Mouse (Mus musculus) stomach, postnatal 0 days (tissue): Measurements from ENCODE around the gene Fgfr2. TPM values are rescaled to one million over a fixed set of nuclear protein-coding genes. Genes with fewer than 3 reads are reported as not detected.

ENCODE experiments used
- ATAC-seq: fragments of 200-750 bp; cut with Nextera tagmentation; 2 replicates; pipeline ENCODE4 v1.8.0; 2017; ENCODE audit not compliant: low FRiP score, low TSS enrichment
- DNase-seq: peaks from one replicate; pipeline ENCODE4 v3.0.0-alpha.2; 2016; ENCODE audit warnings: low spot score
- H3K27ac ChIP-seq: fragments of 300-500 bp; sonication (generic); replicated peaks from 2 replicates; pipeline ENCODE4 v1.5.1; 2014; ENCODE audit warnings: mild to moderate bottlenecking, control low read depth
- H3K27me3 ChIP-seq: fragments of 300-500 bp; sonication (generic); 2 replicates; pipeline ENCODE4 v1.6.1; 2014; ENCODE audit warnings: low read length; ENCODE audit not compliant: control insufficient read depth, insufficient read depth
- H3K36me3 ChIP-seq: fragments of 300-500 bp; sonication (generic); 2 replicates; pipeline ENCODE4 v1.6.1; 2014; ENCODE audit warnings: low read length, mixed read lengths; ENCODE audit not compliant: control insufficient read depth, insufficient read depth
- H3K4me1 ChIP-seq: fragments of 300-500 bp; sonication (generic); replicated peaks from 2 replicates; pipeline ENCODE4 v1.6.1; 2014; ENCODE audit warnings: antibody characterized with exemption; ENCODE audit not compliant: control insufficient read depth, insufficient read depth
- H3K4me2 ChIP-seq: fragments of 300-500 bp; sonication (generic); replicated peaks from 2 replicates; pipeline ENCODE4 v1.6.1; 2014; ENCODE audit warnings: low read depth, mild to moderate bottlenecking, control low read depth, moderate library complexity
- H3K4me3 ChIP-seq: fragments of 300-500 bp; sonication (generic); 2 replicates; pipeline ENCODE4 v1.5.1; 2014; ENCODE audit warnings: low read depth, low read length, control low read depth
- H3K9ac ChIP-seq: fragments of 300-500 bp; sonication (generic); 2 replicates; pipeline ENCODE4 v1.6.1; 2014; ENCODE audit warnings: mild to moderate bottlenecking, low read length, control low read depth, mixed read lengths
- H3K9me3 ChIP-seq: fragments of 300-500 bp; sonication (generic); 2 replicates; pipeline ENCODE4 v1.6.1; 2016; ENCODE audit warnings: low read length; ENCODE audit not compliant: control insufficient read depth
- CTCF ChIP-seq: IDR thresholded peaks from 2 replicates; pipeline ENCODE4 v1.5.1; 2016; ENCODE audit warnings: antibody characterized with exemption, low read depth, mild to moderate bottlenecking, moderate library complexity
- EP300 ChIP-seq: optimal IDR thresholded peaks from 2 replicates; pipeline ENCODE3; 2016; ENCODE audit warnings: antibody characterized with exemption
- WGBS: fragments of 180-500 bp; shearing (Covaris S2); extraction: QIAGEN DNeasy Blood & Tissue Kit; methylation state at CpG from one replicate; pipeline ENCODE4 v1.1.7; 2014; 5-methylcytosine and 5-hydroxymethylcytosine counted together
- polyA plus RNA-seq: library from polyadenylated mRNA; unstranded; fragments of >200 nt; fragmentation: Nextera tagmentation; extraction: Ambion mirVana; gene quantifications from 2 replicates; pipeline ENCODE4 v1.2.1, GENCODE M21; 2015

Fgfr2 gene
- polyA plus RNA-seq, 1 experiment from 2014 or later, result 60.8 TPM

DNA sequence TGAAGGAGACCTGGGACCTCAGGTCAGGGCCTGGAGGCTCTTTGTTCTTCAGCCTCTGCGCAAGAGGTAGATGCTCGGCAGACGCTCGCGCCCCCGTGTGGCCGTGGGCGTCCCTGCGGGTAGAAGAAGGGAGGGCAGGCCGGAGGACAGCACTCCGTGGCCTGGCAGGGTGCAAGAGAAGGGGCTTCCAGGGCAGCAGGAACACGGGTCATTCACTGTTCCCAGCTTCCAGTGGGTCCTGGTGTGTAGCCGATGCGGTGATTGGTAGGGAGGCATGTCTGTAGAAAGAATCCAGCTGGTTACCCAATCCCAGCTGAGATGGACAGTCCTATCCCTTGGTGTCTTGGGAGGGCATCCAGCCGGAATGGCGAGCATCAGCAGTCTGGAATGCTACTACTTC lies 2849.9 kb downstream of the Fgfr2 start:
- H3K36me3 ChIP-seq, result no peaks in the 10 kb centered on the region
- H3K4me2 ChIP-seq, result no peak overlapping the region
- 14% methylated on average over 16 of the region's 16 CpGs for WGBS
- 0 out of 2 replicates have a peak overlapping the region, but pooled peaks have one; percentile 35 for H3K27ac ChIP-seq
- peak; percentile 67; the same call in 1 of the 2 replicates for ATAC-seq
- no peak overlapping the region for H3K9ac ChIP-seq
- H3K4me1 ChIP-seq, result no peaks in the 10 kb centered on the region
- no peak overlapping the region for H3K4me3 ChIP-seq
- no peaks in the 10 kb centered on the region for H3K9me3 ChIP-seq
- TF ChIP-seq EP300, result no peak
- TF ChIP-seq CTCF, result peak; percentile 98
- peak; percentile 87 for DNase-seq
- H3K27me3 ChIP-seq, result no peaks in the 10 kb centered on the region

DNA sequence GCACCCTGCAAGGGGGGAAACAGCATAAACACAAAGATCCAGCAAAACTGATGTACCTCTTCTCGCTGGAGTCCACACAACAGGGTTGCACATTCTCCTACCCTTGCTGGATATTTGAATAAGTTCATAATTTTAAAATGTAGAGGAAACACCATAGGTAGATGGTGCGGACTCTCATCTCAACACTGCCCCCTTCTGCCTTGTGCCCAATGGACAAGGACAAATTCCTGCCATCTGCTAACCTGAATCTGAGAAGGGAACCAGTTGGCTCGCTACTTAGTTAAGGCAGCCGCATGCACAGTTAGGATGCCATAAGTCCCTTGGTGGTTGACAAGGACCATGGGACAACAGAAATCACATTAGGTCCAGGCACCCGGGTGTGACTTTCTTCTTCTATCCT lies 2852.3 kb downstream of the Fgfr2 start:
- no peaks in the 10 kb centered on the region for H3K36me3 ChIP-seq
- no peaks in the 10 kb centered on the region for H3K9me3 ChIP-seq
- DNase-seq (peak; percentile 40), ATAC-seq (no peak)
- no peaks in the 10 kb centered on the region for H3K27me3 ChIP-seq
- no peak overlapping the region for H3K9ac ChIP-seq
- no peak overlapping the region for H3K27ac ChIP-seq
- no peak for TF ChIP-seq EP300
- TF ChIP-seq CTCF, result peak; percentile 68
- WGBS, result 87% methylated on average over 5 of the region's 5 CpGs
- H3K4me1 ChIP-seq, result no peaks in the 10 kb centered on the region
- no peak overlapping the region for H3K4me3 ChIP-seq
- H3K4me2 ChIP-seq, result no peak overlapping the region

DNA sequence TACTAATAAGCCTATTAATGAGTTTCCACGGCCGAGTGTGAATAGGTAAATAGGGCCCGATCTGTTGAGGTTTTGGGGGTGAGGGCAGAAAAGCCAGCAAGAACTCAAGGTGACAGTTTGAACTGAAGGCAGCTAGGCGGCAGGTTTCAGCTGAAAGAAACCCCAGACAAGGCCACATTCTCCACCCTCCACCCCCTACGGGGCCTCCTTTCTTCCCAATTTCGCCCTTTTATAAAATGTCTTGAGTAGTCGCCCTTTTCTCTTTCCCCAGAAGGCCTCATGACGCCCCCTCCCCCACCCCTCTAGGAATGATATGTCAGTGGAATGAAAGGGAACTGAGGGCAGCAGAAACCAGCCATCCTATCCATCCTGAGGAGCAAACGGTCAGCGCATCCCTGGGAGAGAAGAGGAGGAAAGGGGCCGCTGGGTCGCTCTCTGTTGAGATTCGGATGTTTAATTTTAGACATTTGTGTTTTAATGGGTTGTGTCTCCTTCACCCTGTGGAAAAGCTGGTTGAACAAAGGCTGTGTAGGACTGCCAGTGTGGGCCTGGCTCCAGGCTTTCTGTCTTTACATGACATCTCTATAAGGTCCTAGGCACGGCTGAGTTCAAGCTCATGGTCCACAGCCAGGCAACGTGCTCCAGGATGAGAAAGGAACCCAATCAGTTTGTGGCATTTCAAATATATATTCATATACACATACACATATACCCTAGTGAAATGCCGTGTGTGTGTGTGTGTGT lies 2853.9 kb downstream of the Fgfr2 start:
- Histone ChIP-seq H3K4me3 (no peak overlapping the region), H3K27ac (no peak overlapping the region), H3K27me3 (no peaks in the 10 kb centered on the region), H3K4me2 (no peak overlapping the region), H3K9me3 (no peaks in the 10 kb centered on the region), H3K4me1 (no peaks in the 10 kb centered on the region), H3K36me3 (no peaks in the 10 kb centered on the region), H3K9ac (no peak overlapping the region)
- peak; percentile 30; the same call in 1 of the 2 replicates for TF ChIP-seq CTCF
- TF ChIP-seq EP300, result no peak
- DNase-seq, result no peak
- WGBS, result 67% methylated on average over 16 of the region's 16 CpGs
- ATAC-seq, result no peak

DNA sequence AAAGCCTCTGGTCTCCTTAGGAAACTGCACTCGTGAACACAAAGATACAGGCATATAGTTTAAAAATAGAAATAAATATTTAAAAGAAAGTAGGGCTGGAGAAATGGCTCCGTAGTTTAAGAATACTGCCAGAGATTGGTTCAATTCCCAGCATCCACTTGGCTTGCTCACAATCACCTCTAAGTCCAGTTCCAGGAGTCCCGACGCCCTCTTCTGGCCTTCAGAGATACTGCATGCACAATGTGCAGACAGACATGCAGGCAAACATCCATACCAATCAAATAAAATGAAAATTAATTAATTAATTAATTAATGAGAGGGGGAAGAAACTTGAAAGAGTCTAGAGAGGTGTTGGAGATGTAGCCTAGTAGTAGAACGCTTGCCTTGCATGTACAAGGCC lies 2856.1 kb downstream of the Fgfr2 start:
- Histone ChIP-seq H3K4me3 (no peak overlapping the region), H3K27ac (no peak overlapping the region), H3K36me3 (no peaks in the 10 kb centered on the region), H3K4me1 (peaks cover 3% of the 10 kb centered on the region; the same call in 1 of the 2 replicates), H3K9ac (no peak overlapping the region), H3K9me3 (no peaks in the 10 kb centered on the region), H3K27me3 (no peaks in the 10 kb centered on the region), H3K4me2 (no peak overlapping the region)
- TF ChIP-seq CTCF, result peak; percentile 79
- TF ChIP-seq EP300, result no peak
- DNase-seq, result peak; percentile 54
- WGBS, result 40% methylated on average over 5 of the region's 5 CpGs
- no peak for ATAC-seq

DNA sequence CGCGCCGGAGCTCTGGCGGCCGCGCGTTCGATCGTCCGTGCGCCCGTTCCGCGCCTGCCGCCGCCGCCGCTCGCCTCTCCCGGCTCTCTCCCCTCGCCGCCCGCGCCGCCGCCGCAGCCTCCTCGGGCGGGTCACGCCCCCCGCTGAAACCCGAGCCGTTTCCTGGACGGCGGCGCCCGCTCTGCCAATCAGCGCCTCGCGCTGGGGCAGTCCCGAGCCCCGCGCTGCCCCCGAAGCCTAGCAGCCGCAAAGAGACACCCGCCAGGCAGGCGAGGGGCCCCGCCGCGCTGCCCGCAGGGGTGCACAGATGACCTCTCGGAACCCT lies 2857.0 kb downstream of the Fgfr2 start:
- Histone ChIP-seq H3K27ac (peak overlapping the region; percentile 93), H3K27me3 (no peaks in the 10 kb centered on the region), H3K9me3 (no peaks in the 10 kb centered on the region), H3K9ac (peak overlapping the region; percentile 91), H3K36me3 (no peaks in the 10 kb centered on the region; the same call in 1 of the 2 replicates), H3K4me1 (peaks cover 6% of the 10 kb centered on the region; the same call in 1 of the 2 replicates), H3K4me3 (peak overlapping the region; percentile 83), H3K4me2 (peak overlapping the region; percentile 72)
- DNase-seq (peak; percentile 91), ATAC-seq (peak; percentile 90)
- WGBS, result under 1% methylated on average over 27 of the region's 52 CpGs
- TF ChIP-seq EP300 (no peak), CTCF (no peak)

DNA sequence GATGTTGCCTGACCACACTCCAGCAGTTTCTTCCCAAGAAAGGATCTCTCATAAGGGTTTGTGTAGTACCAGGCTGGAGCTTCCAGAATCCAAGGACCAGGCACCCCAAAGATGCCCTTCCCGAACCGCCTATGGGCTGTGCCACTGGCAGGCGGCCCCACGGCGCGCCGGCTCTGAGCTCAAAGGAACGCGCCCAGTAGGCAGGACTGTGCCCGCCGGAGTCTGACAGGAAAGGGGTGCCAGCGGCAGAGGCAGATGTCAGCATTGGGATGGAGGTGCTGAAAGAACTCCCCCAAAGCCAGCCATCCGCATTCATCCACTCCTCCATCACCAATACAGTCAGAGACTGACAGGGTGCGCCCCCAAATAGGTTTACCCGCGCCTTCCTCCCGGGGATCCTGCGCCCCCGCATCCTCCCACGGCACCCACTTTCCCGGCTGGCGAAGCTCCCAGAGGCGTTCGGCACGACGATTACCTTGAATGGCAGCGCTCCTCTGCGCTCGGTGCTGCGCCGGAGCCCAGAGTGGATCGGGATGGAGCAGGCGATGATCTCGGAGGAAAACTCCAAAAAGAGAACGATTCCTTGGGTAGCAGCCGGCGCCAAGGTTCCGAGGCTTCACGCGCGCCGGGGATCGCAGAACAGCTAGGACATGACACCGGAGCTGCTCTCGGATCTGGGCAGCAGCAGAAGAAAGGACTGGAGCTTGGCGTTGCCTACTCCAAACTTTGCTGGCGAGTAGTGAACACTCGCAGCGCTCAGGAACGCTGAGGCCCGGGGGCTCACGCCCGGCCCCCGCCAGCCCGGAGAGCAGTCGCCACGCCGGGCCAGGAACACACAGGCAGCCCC lies 2857.6 kb downstream of the Fgfr2 start:
- Histone ChIP-seq H3K4me2 (peak overlapping the region; percentile 72), H3K9ac (peak overlapping the region; percentile 91), H3K27ac (peak overlapping the region; percentile 93), H3K9me3 (no peaks in the 10 kb centered on the region), H3K27me3 (no peaks in the 10 kb centered on the region), H3K4me3 (peak overlapping the region; percentile 83), H3K4me1 (peaks cover 10% of the 10 kb centered on the region; the same call in 1 of the 2 replicates), H3K36me3 (peaks cover 4% of the 10 kb centered on the region; the same call in 1 of the 2 replicates)
- TF ChIP-seq EP300, result no peak
- TF ChIP-seq CTCF, result no peak
- ATAC-seq (peak; percentile 27), DNase-seq (peak; percentile 57)
- 0% methylated on average over 53 of the region's 58 CpGs for WGBS
